Mouse (Mus musculus) bone marrow, adult 2 months (tissue): ENCODE results near the gene Pcsk5. TPM values are rescaled to one million over a fixed set of nuclear protein-coding genes. Genes with fewer than 3 reads are reported as not detected.

ENCODE experiments used
- H3K27ac ChIP-seq: fragments of 200-500 bp; 2 replicates; pipeline ENCODE4 v1.5.1; 2012; ENCODE audit warnings: low read depth, mild to moderate bottlenecking, control low read depth, inconsistent platforms, low read length; ENCODE audit not compliant: control insufficient read depth, poor library complexity, insufficient read depth
- H3K4me1 ChIP-seq: fragments of 200-500 bp; 2 replicates; pipeline ENCODE4 v1.6.1; 2011; ENCODE audit warnings: low read length; ENCODE audit not compliant: control insufficient read depth, insufficient read depth
- H3K4me3 ChIP-seq: fragments of 200-500 bp; replicated peaks from 2 replicates; pipeline ENCODE3; 2011; ENCODE audit warnings: mild to moderate bottlenecking, low read depth, low read length, control low read depth; ENCODE audit not compliant: control insufficient read depth
- CTCF ChIP-seq: fragments of 200-500 bp; IDR thresholded peaks from 2 replicates; pipeline ENCODE4 v1.5.1; 2011; ENCODE audit warnings: low read length, control low read depth; ENCODE audit not compliant: control insufficient read depth, insufficient read depth
- POLR2A ChIP-seq: fragments of 200-500 bp; IDR thresholded peaks from 2 replicates; pipeline ENCODE4 v1.6.1; 2011; ENCODE audit warnings: low read depth, mild to moderate bottlenecking, control low read depth, low read length, borderline replicate concordance; ENCODE audit not compliant: control insufficient read depth
- WGBS: fragments of 180-500 bp; shearing (Covaris S2); methylation state at CpG from one replicate; pipeline ENCODE4 v1.1.7; 2018; 5-methylcytosine and 5-hydroxymethylcytosine counted together
- polyA plus RNA-seq: library from polyadenylated mRNA; stranded (reverse); fragments of >200 nt; gene quantifications from 2 replicates; pipeline ENCODE4 v1.2.4, GENCODE M21; 2011; ENCODE audit warnings: low replicate concordance; ENCODE audit not compliant: missing spikeins, insufficient read depth, insufficient read length

The Pcsk5 gene
- polyA plus RNA-seq, 1 experiment, result 0.90 TPM

DNA sequence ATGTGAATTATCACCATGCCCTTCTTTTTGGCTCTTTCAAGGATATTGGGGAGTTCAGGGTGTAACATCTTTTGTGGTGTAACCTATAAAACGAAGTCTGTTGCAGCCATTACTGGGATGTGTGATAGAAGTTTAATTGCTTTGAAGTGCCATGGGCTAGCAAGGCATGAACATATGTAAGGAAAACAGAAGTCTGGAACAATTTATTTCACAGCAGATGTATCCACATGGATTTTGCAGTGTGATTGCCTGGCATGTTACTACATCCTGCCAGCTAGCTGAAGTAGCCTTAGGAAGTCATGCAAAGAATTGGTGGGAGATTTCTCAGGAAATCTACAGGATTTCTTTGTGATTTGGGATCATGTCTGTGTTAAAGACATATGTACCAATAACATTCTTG is 230.9 kb downstream of the Pcsk5 start:
- 30% methylated on average over 1 of the region's 1 CpGs for WGBS
- Histone ChIP-seq H3K27ac (no peak overlapping the region), H3K4me1 (no peaks in the 10 kb centered on the region), H3K4me3 (no peak overlapping the region)
- TF ChIP-seq CTCF (no peak), POLR2A (no peak)

DNA sequence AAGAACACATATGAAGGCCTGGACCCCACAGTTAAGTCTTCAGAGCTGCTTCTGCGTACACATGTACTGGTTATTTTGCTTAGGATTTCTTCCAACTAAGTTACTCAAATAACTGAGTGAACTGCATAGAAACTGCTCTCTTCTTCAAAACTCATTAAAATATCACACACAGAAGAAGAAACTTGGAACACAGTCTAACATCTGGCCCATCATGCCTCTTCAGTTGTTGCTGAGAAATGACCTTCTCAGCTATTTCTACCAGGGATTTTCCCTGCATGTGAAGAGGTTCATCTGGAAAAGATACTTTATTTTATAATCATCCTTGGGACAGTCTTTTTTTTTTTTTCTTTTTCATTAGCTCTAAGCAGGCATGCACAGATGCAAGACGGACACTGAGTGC is 231.3 kb downstream of the Pcsk5 start:
- no peaks in the 10 kb centered on the region for H3K4me1 ChIP-seq
- H3K27ac ChIP-seq, result no peak overlapping the region
- H3K4me3 ChIP-seq, result no peak overlapping the region
- TF ChIP-seq CTCF, result no peak
- no peak for TF ChIP-seq POLR2A
- WGBS, result 72% methylated on average over 2 of the region's 2 CpGs

DNA sequence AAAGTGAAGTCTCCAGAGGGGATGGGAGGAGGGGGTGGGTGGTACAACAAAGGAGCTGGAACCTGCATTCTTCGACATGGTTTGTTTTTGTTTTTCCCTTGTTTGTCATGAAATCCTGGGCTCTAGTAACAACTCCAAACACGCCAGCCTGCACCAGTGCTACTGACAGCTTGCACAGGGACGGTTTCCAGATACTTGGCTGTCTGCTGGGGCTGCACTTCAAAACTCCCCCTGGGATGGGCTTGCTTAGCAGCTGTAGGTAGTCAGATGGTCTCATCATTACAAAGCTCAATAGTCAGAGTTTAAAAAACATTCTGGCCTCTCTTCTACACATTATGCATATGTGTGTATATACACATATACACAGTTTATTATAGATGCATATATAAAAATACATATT is 234.1 kb downstream of the Pcsk5 start:
- no peaks in the 10 kb centered on the region for H3K4me1 ChIP-seq
- H3K4me3 ChIP-seq, result no peak overlapping the region
- TF ChIP-seq CTCF (no peak), POLR2A (no peak)
- WGBS, result 60% methylated on average over 3 of the region's 3 CpGs
- no peak overlapping the region for H3K27ac ChIP-seq

DNA sequence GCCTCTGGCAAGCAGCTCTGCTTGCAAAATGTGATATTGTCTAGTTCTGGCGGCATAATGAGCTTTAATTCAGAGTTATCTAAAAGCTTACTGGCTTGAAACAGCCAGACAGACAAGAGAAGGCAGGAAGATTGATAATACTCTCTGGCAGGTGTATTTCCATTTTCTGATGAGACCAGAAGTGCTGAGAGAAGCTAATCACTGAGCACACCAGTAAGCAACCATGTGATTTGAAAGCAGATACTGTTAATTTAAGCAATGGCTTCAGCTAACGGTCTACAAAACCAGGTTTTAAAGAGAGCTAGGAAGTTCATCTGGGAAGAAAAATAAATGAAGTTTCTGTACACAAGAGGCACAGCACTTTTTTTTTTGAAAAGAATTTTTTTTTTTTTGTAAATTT is 237.1 kb downstream of the Pcsk5 start:
- WGBS, result 82% methylated on average over 2 of the region's 2 CpGs
- no peaks in the 10 kb centered on the region for H3K4me1 ChIP-seq
- H3K27ac ChIP-seq, result no peak overlapping the region
- no peak for TF ChIP-seq CTCF
- no peak for TF ChIP-seq POLR2A
- no peak overlapping the region for H3K4me3 ChIP-seq

DNA sequence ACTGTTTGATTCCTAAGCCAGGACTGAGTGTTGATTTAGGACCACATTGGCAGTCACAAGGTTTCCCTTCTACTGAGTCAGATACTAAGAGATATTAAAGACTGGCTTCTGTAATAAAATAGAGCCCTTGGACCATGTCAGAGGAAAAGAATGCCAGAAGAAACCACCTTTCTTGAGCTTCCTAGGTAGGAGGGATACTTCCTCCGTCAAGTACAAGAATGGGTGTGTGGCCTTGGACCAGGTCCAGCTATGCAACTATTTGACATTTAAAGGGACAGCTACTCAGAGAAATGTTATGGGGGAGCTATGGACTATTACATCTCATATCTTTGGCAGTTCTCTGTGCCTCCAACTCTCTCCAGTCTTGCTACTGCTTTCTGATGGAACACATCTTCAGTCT is 244.6 kb downstream of the Pcsk5 start:
- no peak overlapping the region for H3K27ac ChIP-seq
- TF ChIP-seq POLR2A (no peak), CTCF (no peak)
- no peak overlapping the region for H3K4me3 ChIP-seq
- WGBS, result 11% methylated on average over 1 of the region's 1 CpGs
- H3K4me1 ChIP-seq, result no peaks in the 10 kb centered on the region

DNA sequence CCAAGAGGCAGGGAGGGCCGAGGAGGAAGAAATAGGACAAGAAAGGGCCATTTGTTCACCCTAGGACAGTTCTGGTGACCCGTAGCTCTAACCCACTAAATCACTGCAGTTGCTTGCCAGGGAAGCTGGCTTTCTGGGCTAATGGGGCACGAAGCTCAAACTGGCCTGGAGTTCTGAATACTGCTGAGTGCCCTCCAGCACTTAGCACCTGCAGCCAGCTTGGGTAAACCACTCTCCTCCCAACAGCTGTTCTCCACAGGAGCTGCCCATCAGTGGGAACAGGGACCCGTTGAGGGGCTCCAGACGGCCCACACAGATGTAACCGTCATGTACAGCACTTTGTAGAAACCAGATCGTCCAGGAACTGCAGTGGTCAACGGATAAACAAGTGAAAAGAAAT is 246.1 kb downstream of the Pcsk5 start:
- no peak overlapping the region for H3K27ac ChIP-seq
- H3K4me3 ChIP-seq, result no peak overlapping the region
- no peaks in the 10 kb centered on the region for H3K4me1 ChIP-seq
- 74% methylated on average over 8 of the region's 8 CpGs for WGBS
- TF ChIP-seq CTCF, result no peak

DNA sequence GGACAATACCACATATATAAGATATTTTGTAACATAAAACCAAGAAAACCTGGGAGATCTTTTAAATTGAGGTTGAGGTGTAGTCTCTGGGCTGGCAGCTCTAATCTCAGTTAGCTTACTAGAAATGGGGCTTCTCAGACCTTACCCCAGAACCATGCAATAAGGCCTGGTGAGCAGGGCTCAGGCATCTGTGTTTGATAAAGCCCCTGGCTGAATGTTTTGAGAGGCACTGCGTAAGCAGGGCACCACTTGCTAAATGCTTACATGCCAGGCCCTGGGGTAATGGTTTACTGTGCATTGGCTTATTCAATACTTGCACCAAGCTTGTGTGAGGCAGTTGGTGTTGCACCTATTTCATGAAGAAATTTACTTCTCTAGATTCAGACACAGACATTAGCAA is 247.1 kb downstream of the Pcsk5 start:
- Histone ChIP-seq H3K27ac (no peak overlapping the region), H3K4me1 (no peaks in the 10 kb centered on the region), H3K4me3 (no peak overlapping the region)
- TF ChIP-seq POLR2A (no peak), CTCF (no peak)
- 70% methylated on average over 1 of the region's 1 CpGs for WGBS

DNA sequence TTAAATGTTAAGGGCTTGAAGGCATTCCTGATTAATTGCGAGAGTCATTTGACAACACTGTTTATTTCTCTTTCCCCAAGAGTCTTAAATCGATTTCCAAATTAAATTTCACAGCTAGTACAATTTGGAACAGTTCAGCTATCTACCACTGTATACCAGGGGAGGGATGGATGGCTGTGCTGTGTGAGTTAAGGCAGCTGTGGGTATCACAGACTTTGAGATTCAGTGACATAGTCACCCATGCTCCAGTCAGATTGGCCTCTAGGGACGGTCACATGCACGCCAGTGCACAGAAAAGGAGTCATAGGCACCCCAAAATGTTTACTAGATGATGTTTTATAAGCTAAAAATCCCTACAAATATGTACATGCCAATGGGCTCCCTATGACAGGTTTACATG is 260.0 kb downstream of the Pcsk5 start:
- Histone ChIP-seq H3K4me1 (no peaks in the 10 kb centered on the region), H3K27ac (no peak overlapping the region), H3K4me3 (no peak overlapping the region)
- no peak for TF ChIP-seq CTCF
- no peak for TF ChIP-seq POLR2A
- 74% methylated on average over 4 of the region's 4 CpGs for WGBS

DNA sequence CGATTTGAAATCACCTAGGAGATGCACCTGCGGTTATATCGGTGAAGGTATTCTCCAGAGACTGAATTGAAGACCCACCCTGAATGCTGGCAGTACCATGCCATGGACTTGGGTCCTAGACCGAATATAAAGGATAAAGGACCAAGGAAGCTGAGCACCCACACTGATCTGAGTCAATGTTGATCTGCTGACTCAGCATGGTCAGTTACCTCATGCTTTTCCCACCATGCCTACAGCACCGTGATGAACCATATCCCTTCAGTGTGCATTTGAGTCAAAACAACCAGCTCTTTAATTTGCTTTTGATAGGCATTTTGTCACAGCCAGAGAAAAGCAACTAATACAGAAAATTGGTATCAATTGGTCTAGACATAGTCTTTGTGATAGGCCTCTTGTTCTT is 262.9 kb downstream of the Pcsk5 start:
- 81% methylated on average over 5 of the region's 5 CpGs for WGBS
- Histone ChIP-seq H3K4me1 (no peaks in the 10 kb centered on the region), H3K4me3 (no peak overlapping the region), H3K27ac (no peak overlapping the region)
- TF ChIP-seq POLR2A (no peak), CTCF (no peak)
